Mouse (Mus musculus) testis, adult 2 months (tissue): Measurements from ENCODE around the gene Nav2.

Experiments used
- CTCF ChIP-seq: fragments of 200-500 bp; IDR thresholded peaks from 2 replicates; pipeline ENCODE4 v1.5.1; 2012; ENCODE audit warnings: low read depth, mild to moderate bottlenecking, inconsistent platforms, low read length, moderate library complexity; ENCODE audit not compliant: control insufficient read depth, insufficient read depth, insufficient replicate concordance
- POLR2A ChIP-seq: fragments of 200-500 bp; IDR thresholded peaks from 2 replicates; pipeline ENCODE4 v1.6.1; 2012; ENCODE audit warnings: low read depth, mild to moderate bottlenecking, inconsistent platforms, low read length, moderate library complexity; ENCODE audit not compliant: control insufficient read depth

- TF ChIP-seq CTCF, result peak; percentile 84; the same call in 1 of the 2 replicates
- TF ChIP-seq POLR2A, result no peak
Observed at GRCm38 (mm10) chr7:49272445-49273439, 364.2 kb downstream of the Nav2 start.
